Mouse (Mus musculus) neural tube, embryonic 11.5 days (tissue): Measurements from ENCODE around the gene Dnajb14. TPM values are rescaled to one million over a fixed set of nuclear protein-coding genes. Genes with fewer than 3 reads are reported as not detected.
"Not testable (repeated sequence)": the region's sequence is repeated elsewhere in the genome, so short reads cannot be mapped to it uniquely, and the experiment has no call there.

Experiments
- ATAC-seq: fragments of 200-750 bp; cut with Nextera tagmentation; 2 replicates; pipeline ENCODE4 v1.8.0; 2017; ENCODE audit warnings: moderate number of reproducible peaks, mild to moderate bottlenecking, moderate TSS enrichment, moderate library complexity; ENCODE audit not compliant: insufficient read depth, low FRiP score, low TSS enrichment
- DNase-seq: peaks from one replicate; pipeline ENCODE4 v3.0.0-alpha.2; 2015; ENCODE audit warnings: low spot score
- H3K27ac ChIP-seq: fragments of 300-500 bp; sonication (generic); 2 replicates; pipeline ENCODE4 v1.5.1; 2014; ENCODE audit warnings: low read depth, mild to moderate bottlenecking, low read length
- H3K27me3 ChIP-seq: fragments of 300-500 bp; sonication (generic); 2 replicates; pipeline ENCODE4 v1.6.1; 2014; ENCODE audit warnings: mild to moderate bottlenecking, low read length, mixed read lengths; ENCODE audit not compliant: control insufficient read depth, insufficient read depth
- H3K36me3 ChIP-seq: fragments of 300-500 bp; sonication (generic); 2 replicates; pipeline ENCODE4 v1.6.1; 2014; ENCODE audit warnings: mild to moderate bottlenecking, low read length, moderate library complexity, mixed read lengths; ENCODE audit not compliant: control insufficient read depth, insufficient read depth
- H3K4me1 ChIP-seq: fragments of 300-500 bp; sonication (generic); 2 replicates; pipeline ENCODE4 v1.6.1; 2014; ENCODE audit warnings: low read length, mixed read lengths; ENCODE audit not compliant: control insufficient read depth, insufficient read depth
- H3K4me2 ChIP-seq: fragments of 300-500 bp; sonication (generic); 2 replicates; pipeline ENCODE4 v1.6.1; 2014; ENCODE audit warnings: low read depth, mild to moderate bottlenecking, moderate library complexity
- H3K4me3 ChIP-seq: fragments of 300-500 bp; sonication (generic); 2 replicates; pipeline ENCODE4 v1.5.1; 2014; ENCODE audit warnings: low read depth, low read length
- H3K9ac ChIP-seq: fragments of 300-500 bp; sonication (generic); 2 replicates; pipeline ENCODE4 v1.6.1; 2014; ENCODE audit warnings: mild to moderate bottlenecking, low read length
- H3K9me3 ChIP-seq: fragments of 300-500 bp; sonication (generic); 2 replicates; pipeline ENCODE4 v1.6.1; 2016; ENCODE audit warnings: low read length; ENCODE audit not compliant: control insufficient read depth
- WGBS: fragments of 180-500 bp; shearing (Covaris S2); extraction: QIAGEN DNeasy Blood & Tissue Kit; methylation state at CpG from one replicate; pipeline ENCODE4 v1.1.7; 2014; 5-methylcytosine and 5-hydroxymethylcytosine counted together
- polyA plus RNA-seq: library from polyadenylated mRNA; unstranded; fragments of >200 nt; fragmentation: Nextera tagmentation; extraction: Ambion mirVana; gene quantifications from 2 replicates; pipeline ENCODE4 v1.2.1, GENCODE M21; 2014

Gene Dnajb14
- polyA plus RNA-seq, 1 experiment from 2014 or later = 8.7 TPM

- WGBS = 91% methylated on average over 4 of the region's 4 CpGs
- no peak for ATAC-seq
- Histone ChIP-seq H3K4me1 (no peaks in the 10 kb centered on the region), H3K9ac (no peak overlapping the region), H3K4me2 (no peak overlapping the region), H3K4me3 (no peak overlapping the region), H3K9me3 (no peaks in the 10 kb centered on the region), H3K27me3 (no peaks in the 10 kb centered on the region), H3K27ac (no peak overlapping the region), H3K36me3 (no peaks in the 10 kb centered on the region)
- DNase-seq = no peak
Observed at GRCm38 (mm10) chr3:137947525-137947924, 80.0 kb downstream of the Dnajb14 start.

- Histone ChIP-seq H3K4me2 (no peak overlapping the region), H3K9ac (no peak overlapping the region), H3K9me3 (no peaks in the 10 kb centered on the region), H3K27me3 (no peaks in the 10 kb centered on the region), H3K4me1 (no peaks in the 10 kb centered on the region), H3K27ac (no peak overlapping the region), H3K36me3 (no peaks in the 10 kb centered on the region), H3K4me3 (no peak overlapping the region)
- no peak for DNase-seq
- no peak for ATAC-seq
- WGBS = 82% methylated on average over 10 of the region's 10 CpGs
Observed at GRCm38 (mm10) chr3:137950191-137950885, 82.9 kb downstream of the Dnajb14 start.

- not testable (repeated sequence) for H3K27ac ChIP-seq, DNase-seq, H3K27me3 ChIP-seq, H3K4me2 ChIP-seq, H3K36me3 ChIP-seq, H3K9ac ChIP-seq, H3K4me3 ChIP-seq, H3K9me3 ChIP-seq, ATAC-seq, H3K4me1 ChIP-seq
- WGBS = 97% methylated on average over 3 of the region's 3 CpGs
Observed at GRCm38 (mm10) chr3:137951302-137951701, 83.8 kb downstream of the Dnajb14 start.

- no peaks in the 10 kb centered on the region for H3K4me1 ChIP-seq
- WGBS = 26% methylated on average over 7 of the region's 7 CpGs
Observed at GRCm38 (mm10) chr3:137951819-137952218, 84.3 kb downstream of the Dnajb14 start.

GRCm38 (mm10) chr3:137952225-137952913 lies 84.9 kb downstream of the Dnajb14 start:
- Histone ChIP-seq H3K9ac (no peak overlapping the region), H3K4me1 (no peaks in the 10 kb centered on the region), H3K4me3 (no peak overlapping the region), H3K4me2 (no peak overlapping the region), H3K36me3 (no peaks in the 10 kb centered on the region), H3K9me3 (no peaks in the 10 kb centered on the region), H3K27ac (no peak overlapping the region), H3K27me3 (no peaks in the 10 kb centered on the region)
- ATAC-seq (no peak), DNase-seq (no peak)
- 80% methylated on average over 4 of the region's 4 CpGs for WGBS

More at GRCm38 (mm10) chr3:137951819-137952218, 84.3 kb downstream of the Dnajb14 start:
- H3K9me3 ChIP-seq = no peaks in the 10 kb centered on the region
- H3K27ac ChIP-seq = no peak overlapping the region
- H3K9ac ChIP-seq = no peak overlapping the region
- H3K36me3 ChIP-seq = no peaks in the 10 kb centered on the region
- no peak overlapping the region for H3K4me2 ChIP-seq
- DNase-seq (no peak), ATAC-seq (no peak)
- H3K4me3 ChIP-seq = no peak overlapping the region
- H3K27me3 ChIP-seq = no peaks in the 10 kb centered on the region

- Histone ChIP-seq H3K9ac (no peak overlapping the region), H3K27ac (no peak overlapping the region), H3K4me3 (no peak overlapping the region), H3K4me1 (no peaks in the 10 kb centered on the region), H3K27me3 (no peaks in the 10 kb centered on the region), H3K4me2 (no peak overlapping the region), H3K9me3 (no peaks in the 10 kb centered on the region), H3K36me3 (no peaks in the 10 kb centered on the region)
- ATAC-seq = no peak
- 74% methylated on average over 14 of the region's 14 CpGs for WGBS
- peak; percentile 44 for DNase-seq
Observed at GRCm38 (mm10) chr3:137952914-137953880, 85.7 kb downstream of the Dnajb14 start.

- 73% methylated on average over 23 of the region's 23 CpGs for WGBS
- ATAC-seq = no peak
- Histone ChIP-seq H3K27me3 (no peaks in the 10 kb centered on the region), H3K4me3 (no peak overlapping the region), H3K4me2 (no peak overlapping the region), H3K4me1 (no peaks in the 10 kb centered on the region), H3K36me3 (no peaks in the 10 kb centered on the region), H3K9me3 (no peaks in the 10 kb centered on the region), H3K27ac (no peak overlapping the region), H3K9ac (no peak overlapping the region)
- no peak for DNase-seq
Observed at GRCm38 (mm10) chr3:137954256-137954916, 86.9 kb downstream of the Dnajb14 start.

- Histone ChIP-seq H3K9me3 (no peaks in the 10 kb centered on the region), H3K27me3 (no peaks in the 10 kb centered on the region), H3K36me3 (no peaks in the 10 kb centered on the region), H3K4me3 (no peak overlapping the region), H3K27ac (no peak overlapping the region), H3K4me2 (0 out of 2 replicates have a peak overlapping the region, but pooled peaks have one; percentile 7), H3K4me1 (no peaks in the 10 kb centered on the region), H3K9ac (no peak overlapping the region)
- DNase-seq (no peak), ATAC-seq (no peak)
- 34% methylated on average over 16 of the region's 16 CpGs for WGBS
Observed at GRCm38 (mm10) chr3:137955560-137956081, 88.1 kb downstream of the Dnajb14 start.
